ENCODE assay signal across 25 mouse cellular contexts in genomic region chr6:96716931-96717330, GRCm38 (mm10).
"Had no signal": no experiment of that assay in that cellular context is flagged by ENCODE, and none has a peak within 500 bp of the region (broad histone marks: within the 10 kb centered on the region; RNA-seq: fewer than 3 reads in every experiment).

No protein-coding gene starts in this region.

- DNase-seq: gastrocnemius, postnatal 14 days; gastrocnemius, postnatal 36 days; heart, adult 11 months; heart, adult 2 months; heart, postnatal 14 days; heart, postnatal 36 days; kidney, adult 11 months; kidney, adult 2 months; kidney, postnatal 14 days; kidney, postnatal 36 days; layer of hippocampus, adult 9-11 months; layer of hippocampus, postnatal 36 days; left cerebral cortex, postnatal 4 days had no signal

- H3K9ac ChIP-seq: heart, embryonic 13.5 days; heart, embryonic 15.5 days; hindbrain, embryonic 13.5 days; hindbrain, embryonic 15.5 days; limb, embryonic 13.5 days; limb, embryonic 15.5 days; liver, embryonic 12.5 days; liver, embryonic 14.5 days had no signal

- H3K27ac ChIP-seq: heart, adult 2 months; heart, embryonic 13.5 days; heart, embryonic 15.5 days; hindbrain, embryonic 13.5 days; hindbrain, embryonic 15.5 days; hindbrain, postnatal 0 days; limb, embryonic 13.5 days; limb, embryonic 15.5 days; liver, embryonic 12.5 days; liver, embryonic 14.5 days had no signal

- H3K4me1 ChIP-seq: heart, embryonic 13.5 days; heart, embryonic 15.5 days; hindbrain, embryonic 13.5 days; hindbrain, embryonic 15.5 days; limb, embryonic 15.5 days; liver, embryonic 12.5 days had no signal

- H3K4me2 ChIP-seq: heart, embryonic 11.5 days; heart, embryonic 13.5 days; heart, embryonic 15.5 days; hindbrain, embryonic 13.5 days; hindbrain, embryonic 15.5 days; limb, embryonic 13.5 days; limb, embryonic 15.5 days; liver, embryonic 12.5 days had no signal

- ATAC-seq: hindbrain, postnatal 0 days; inflammation-experienced regulatory T-cells, adult 6 months; intestine, embryonic 16.5 days; liver, embryonic 12.5 days had no signal

- H3K36me3 ChIP-seq: heart, embryonic 13.5 days; heart, embryonic 15.5 days; hindbrain, embryonic 13.5 days; hindbrain, embryonic 15.5 days; limb, embryonic 13.5 days; limb, embryonic 15.5 days; liver, embryonic 12.5 days had no signal

- H3K9me3 ChIP-seq: heart, embryonic 13.5 days; heart, embryonic 15.5 days; hindbrain, embryonic 13.5 days; hindbrain, embryonic 15.5 days; limb, embryonic 13.5 days; limb, embryonic 15.5 days had no signal

- H3K4me3 ChIP-seq: heart, adult 2 months; heart, embryonic 13.5 days; heart, embryonic 15.5 days; hindbrain, embryonic 13.5 days; hindbrain, embryonic 15.5 days; limb, embryonic 13.5 days; limb, embryonic 15.5 days; liver, embryonic 12.5 days had no signal

- H3K27me3 ChIP-seq: heart, embryonic 13.5 days; heart, embryonic 15.5 days; hindbrain, embryonic 13.5 days; hindbrain, embryonic 15.5 days; limb, embryonic 15.5 days; liver, embryonic 12.5 days had no signal
